Mouse (Mus musculus): Measurements from ENCODE around the gene Plekhg2. TPM values are rescaled to one million over a fixed set of nuclear protein-coding genes. Genes with fewer than 3 reads are reported as not detected.

Gene Plekhg2
- total RNA-seq (2014; fragmentation: Nextera tagmentation) (2.9 and 5.2 TPM in 2 replicates), total RNA-seq (2017) (1.7 and 3.4 TPM in 2 replicates), polyA plus RNA-seq (2012) (8.0 and 8.2 TPM in 2 replicates)

GRCm38 (mm10) chr7:28372251-28373108 is at the start of gene Plekhg2:
Plekhg2 (minus strand) TSS chr7:28372599.
- TF ChIP-seq GATA1 (IDR thresholded peaks at IDR 0.05; ENCODE audit: borderline replicate concordance, low read length) (no peak), TAL1 (conservative IDR thresholded peaks at IDR 0.05; ENCODE audit: low read depth, low read length) (no peak), CTCF (IDR thresholded peaks at IDR 0.05; ENCODE audit: low read depth, low read length) (peak; percentile 51), POLR2AphosphoS5 (IDR thresholded peaks at IDR 0.05; ENCODE audit: insufficient replicate concordance, low read depth, low read length) (no peak), GATA2 (IDR thresholded peaks at IDR 0.05; ENCODE audit: borderline replicate concordance, low read depth, low read length) (no peak)

DNA sequence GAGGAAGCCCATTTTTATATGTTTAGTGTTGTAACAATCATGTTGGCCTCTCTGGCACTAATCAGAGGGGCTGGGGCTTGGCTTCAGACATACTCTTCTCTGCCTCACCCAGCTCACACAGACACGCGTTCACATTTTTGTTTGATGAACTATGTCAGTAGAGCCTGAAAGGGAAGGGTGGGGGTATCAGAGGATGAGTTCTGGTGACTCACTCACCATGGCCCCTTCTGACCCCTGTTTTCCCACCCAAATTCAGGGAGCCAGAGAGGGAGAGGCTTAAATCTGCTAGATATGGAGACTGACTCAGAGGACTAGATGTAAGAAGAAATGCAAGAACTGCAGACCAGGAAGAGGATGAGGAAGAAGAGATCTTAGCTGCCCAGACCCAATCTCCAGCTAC is 47.0 kb upstream of the Plekhg2 start:
- no peak overlapping the region for H3K4me3 ChIP-seq (ENCODE audit: low read depth, low read length)
- TF ChIP-seq TAL1 (conservative IDR thresholded peaks at IDR 0.05; ENCODE audit: low read depth, low read length) (no peak), GATA1 (IDR thresholded peaks at IDR 0.05; ENCODE audit: borderline replicate concordance, low read length) (no peak), CTCF (IDR thresholded peaks at IDR 0.05; ENCODE audit: low read depth, low read length) (no peak), POLR2AphosphoS5 (IDR thresholded peaks at IDR 0.05; ENCODE audit: insufficient replicate concordance, low read depth, low read length) (no peak), GATA2 (IDR thresholded peaks at IDR 0.05; ENCODE audit: borderline replicate concordance, low read depth, low read length) (no peak)
- no peak for ATAC-seq (ENCODE audit: extremely low read depth, insufficient number of reproducible peaks, low FRiP score, poor library complexity, severe bottlenecking)

More at GRCm38 (mm10) chr7:28372251-28373108, at the start of gene Plekhg2:
- peaks cover 30% of the 10 kb centered on the region for H3K36me3 ChIP-seq (replicated peaks)
- ATAC-seq (ENCODE audit: extremely low read depth, insufficient number of reproducible peaks, low FRiP score, poor library complexity, severe bottlenecking), result peak; percentile 81
- H3K4me1 ChIP-seq (ENCODE audit: insufficient read depth, low read depth, low read length), result peaks cover 64% of the 10 kb centered on the region
- no peaks in the 10 kb centered on the region for H3K9me3 ChIP-seq (replicated peaks)
- peak; percentile 88 for DNase-seq (ENCODE audit: low spot score)
- H3K27me3 ChIP-seq (ENCODE audit: insufficient read depth, low read length), result peaks cover 12% of the 10 kb centered on the region; the same call in 1 of the 2 replicates
- H3K4me3 ChIP-seq (ENCODE audit: low read depth, low read length), result peak within 1 kb of the TSS; percentile 75

GRCm38 (mm10) chr7:28418096-28418670 is 45.8 kb upstream of the Plekhg2 start:
- Histone ChIP-seq H3K27me3 (ENCODE audit: insufficient read depth, low read length) (no peaks in the 10 kb centered on the region), H3K9me3 (replicated peaks) (no peaks in the 10 kb centered on the region), H3K4me1 (ENCODE audit: insufficient read depth, low read depth, low read length) (no peaks in the 10 kb centered on the region; the same call in 1 of the 2 replicates), H3K4me3 (ENCODE audit: low read depth, low read length) (no peak overlapping the region), H3K36me3 (replicated peaks) (peaks cover 94% of the 10 kb centered on the region)
- ATAC-seq (ENCODE audit: extremely low read depth, insufficient number of reproducible peaks, low FRiP score, poor library complexity, severe bottlenecking), result no peak
- TF ChIP-seq GATA1 (IDR thresholded peaks at IDR 0.05; ENCODE audit: borderline replicate concordance, low read length) (no peak), GATA2 (IDR thresholded peaks at IDR 0.05; ENCODE audit: borderline replicate concordance, low read depth, low read length) (no peak), POLR2AphosphoS5 (IDR thresholded peaks at IDR 0.05; ENCODE audit: insufficient replicate concordance, low read depth, low read length) (no peak), CTCF (IDR thresholded peaks at IDR 0.05; ENCODE audit: low read depth, low read length) (no peak), TAL1 (conservative IDR thresholded peaks at IDR 0.05; ENCODE audit: low read depth, low read length) (no peak)
- DNase-seq (ENCODE audit: low spot score), result no peak

More for the DNA sequence above, 47.0 kb upstream of the Plekhg2 start:
- H3K36me3 ChIP-seq (replicated peaks), result peaks cover 94% of the 10 kb centered on the region
- no peaks in the 10 kb centered on the region for H3K9me3 ChIP-seq (replicated peaks)
- DNase-seq (ENCODE audit: low spot score), result no peak
- no peaks in the 10 kb centered on the region; the same call in 1 of the 2 replicates for H3K4me1 ChIP-seq (ENCODE audit: insufficient read depth, low read depth, low read length)
- no peaks in the 10 kb centered on the region for H3K27me3 ChIP-seq (ENCODE audit: insufficient read depth, low read length)

- TF ChIP-seq GATA1 (IDR thresholded peaks at IDR 0.05; ENCODE audit: borderline replicate concordance, low read length) (no peak), GATA2 (IDR thresholded peaks at IDR 0.05; ENCODE audit: borderline replicate concordance, low read depth, low read length) (no peak), POLR2AphosphoS5 (IDR thresholded peaks at IDR 0.05; ENCODE audit: insufficient replicate concordance, low read depth, low read length) (no peak), TAL1 (conservative IDR thresholded peaks at IDR 0.05; ENCODE audit: low read depth, low read length) (no peak), CTCF (IDR thresholded peaks at IDR 0.05; ENCODE audit: low read depth, low read length) (no peak)
- no peak for DNase-seq (ENCODE audit: low spot score)
- Histone ChIP-seq H3K36me3 (replicated peaks) (peaks cover 94% of the 10 kb centered on the region), H3K4me3 (ENCODE audit: low read depth, low read length) (no peak overlapping the region), H3K4me1 (ENCODE audit: insufficient read depth, low read depth, low read length) (no peaks in the 10 kb centered on the region; the same call in 1 of the 2 replicates), H3K27me3 (ENCODE audit: insufficient read depth, low read length) (no peaks in the 10 kb centered on the region), H3K9me3 (replicated peaks) (no peaks in the 10 kb centered on the region)
- no peak for ATAC-seq (ENCODE audit: extremely low read depth, insufficient number of reproducible peaks, low FRiP score, poor library complexity, severe bottlenecking)
Measured at GRCm38 (mm10) chr7:28417368-28417767, 45.0 kb upstream of the Plekhg2 start.

DNA sequence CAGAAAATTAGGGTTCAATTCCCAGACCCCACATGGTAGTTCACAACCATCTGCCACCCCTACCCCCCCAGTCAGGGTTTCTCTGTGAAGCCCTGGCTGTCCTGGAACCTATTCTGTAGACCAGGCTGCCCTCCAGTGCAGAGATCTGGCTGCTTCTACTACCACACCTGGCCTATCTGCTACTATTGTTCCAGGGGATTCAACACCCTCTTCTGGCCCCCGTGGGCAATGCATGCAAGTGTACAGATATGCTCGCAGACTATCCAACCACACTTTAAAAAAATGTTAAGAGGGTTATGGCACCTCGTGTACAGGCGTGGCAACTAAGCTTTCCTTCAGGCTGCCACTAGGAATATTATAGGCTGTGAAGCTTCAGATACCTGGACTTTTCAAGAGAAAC is 40.4 kb upstream of the Plekhg2 start:
- H3K4me1 ChIP-seq (ENCODE audit: insufficient read depth, low read depth, low read length), result no peaks in the 10 kb centered on the region
- ATAC-seq (ENCODE audit: extremely low read depth, insufficient number of reproducible peaks, low FRiP score, poor library complexity, severe bottlenecking), result no peak
- TF ChIP-seq GATA2 (IDR thresholded peaks at IDR 0.05; ENCODE audit: borderline replicate concordance, low read depth, low read length) (no peak), CTCF (IDR thresholded peaks at IDR 0.05; ENCODE audit: low read depth, low read length) (no peak)
- H3K36me3 ChIP-seq (replicated peaks), result peaks cover 92% of the 10 kb centered on the region
- no peak overlapping the region for H3K4me3 ChIP-seq (ENCODE audit: low read depth, low read length)
- no peaks in the 10 kb centered on the region for H3K9me3 ChIP-seq (replicated peaks)
- no peak for DNase-seq (ENCODE audit: low spot score)
- H3K27me3 ChIP-seq (ENCODE audit: insufficient read depth, low read length), result no peaks in the 10 kb centered on the region

GRCm38 (mm10) chr7:28410841-28411475 is 38.6 kb upstream of the Plekhg2 start:
- Histone ChIP-seq H3K9me3 (replicated peaks) (no peaks in the 10 kb centered on the region), H3K36me3 (replicated peaks) (peaks cover 93% of the 10 kb centered on the region)

More at GRCm38 (mm10) chr7:28410841-28411475, 38.6 kb upstream of the Plekhg2 start:
- Histone ChIP-seq H3K4me3 (ENCODE audit: low read depth, low read length) (no peak overlapping the region), H3K4me1 (ENCODE audit: insufficient read depth, low read depth, low read length) (no peaks in the 10 kb centered on the region), H3K27me3 (ENCODE audit: insufficient read depth, low read length) (no peaks in the 10 kb centered on the region)
- DNase-seq (ENCODE audit: low spot score) (no peak), ATAC-seq (ENCODE audit: extremely low read depth, insufficient number of reproducible peaks, low FRiP score, poor library complexity, severe bottlenecking) (no peak)
- TF ChIP-seq GATA2 (IDR thresholded peaks at IDR 0.05; ENCODE audit: borderline replicate concordance, low read depth, low read length), result no peak
- no peak for TF ChIP-seq CTCF (IDR thresholded peaks at IDR 0.05; ENCODE audit: low read depth, low read length)
- no peak for TF ChIP-seq TAL1 (conservative IDR thresholded peaks at IDR 0.05; ENCODE audit: low read depth, low read length)
- no peak for TF ChIP-seq POLR2AphosphoS5 (IDR thresholded peaks at IDR 0.05; ENCODE audit: insufficient replicate concordance, low read depth, low read length)
- TF ChIP-seq GATA1 (IDR thresholded peaks at IDR 0.05; ENCODE audit: borderline replicate concordance, low read length), result no peak

Measured in G1E (cell line).